Mouse (Mus musculus): ENCODE measurements around the gene Zfp961. TPM values are rescaled to one million over a fixed set of nuclear protein-coding genes. Genes with fewer than 3 reads are reported as not detected.
A peak's percentile ranks its signal among the peaks of the same experiment; 100 is the strongest.
"Not testable (repeated sequence)": the region's sequence is repeated elsewhere in the genome, so short reads cannot be mapped to it uniquely, and the experiment has no call there.

Gene Zfp961
- polyA plus RNA-seq, 2 experiments = 8.4 to 9.2 TPM

- peaks cover 8 to 13% of the 10 kb centered on the region in 2 experiments for H3K4me1 ChIP-seq (replicated peaks; ENCODE audit: control insufficient read depth in 2 of 2, insufficient read depth in 2 of 2, low read length in 1 of 2)
- DNase-seq (ENCODE audit: low read depth in 3 of 3, low spot score in 3 of 3) (no peak), ATAC-seq (ENCODE audit: insufficient read depth) (no peak)
- H3K9me3 ChIP-seq (ENCODE audit: control insufficient read depth, low read length) = no peaks in the 10 kb centered on the region
- 69% methylated on average over 5 of the region's 5 CpGs for WGBS (ENCODE audit: insufficient replicate concordance)
- H3K4me3 ChIP-seq (ENCODE audit: insufficient read depth in 1 of 2, low read depth in 2 of 2, low read length in 2 of 2) = no peak overlapping the region
- TF ChIP-seq CTCF (IDR thresholded peaks at IDR 0.05; ENCODE audit: low read depth) (no peak), EP300 (IDR thresholded peaks at IDR 0.05; ENCODE audit: low read depth) (no peak)
- no peak overlapping the region for H3K4me2 ChIP-seq (ENCODE audit: low read depth)
- H3K27ac ChIP-seq = no peak overlapping the region
- H3K27me3 ChIP-seq (ENCODE audit: control insufficient read depth, insufficient read depth, low read length) = no peaks in the 10 kb centered on the region
- H3K9ac ChIP-seq (replicated peaks) = no peak overlapping the region
- no peaks in the 10 kb centered on the region for H3K36me3 ChIP-seq (replicated peaks; ENCODE audit: control insufficient read depth, insufficient read depth, low read depth)
Observed at GRCm38 (mm10) chr8:71948624-71949023, 2.2 kb upstream of the Zfp961 start.

GRCm38 (mm10) chr8:71951436-71952161 is 761 bp downstream of the Zfp961 start:
- WGBS (ENCODE audit: insufficient replicate concordance) = 18% methylated on average over 13 of the region's 14 CpGs
- ATAC-seq (ENCODE audit: insufficient read depth) (no peak), DNase-seq (ENCODE audit: low read depth in 3 of 3, low spot score in 3 of 3) (no peak)
- H3K36me3 ChIP-seq (replicated peaks; ENCODE audit: control insufficient read depth, insufficient read depth, low read depth) = no peaks in the 10 kb centered on the region
- H3K27ac ChIP-seq = no peak overlapping the region
- H3K4me3 ChIP-seq (ENCODE audit: insufficient read depth in 1 of 2, low read depth in 2 of 2, low read length in 2 of 2) = peak overlapping the region; percentile 80 to 82
- H3K4me1 ChIP-seq (replicated peaks; ENCODE audit: control insufficient read depth in 2 of 2, insufficient read depth in 2 of 2, low read length in 1 of 2) = peaks cover 8 to 13% of the 10 kb centered on the region in 2 experiments
- H3K9ac ChIP-seq (replicated peaks) = peak overlapping the region; percentile 75
- H3K4me2 ChIP-seq (ENCODE audit: low read depth) = peak overlapping the region; percentile 82
- no peaks in the 10 kb centered on the region for H3K9me3 ChIP-seq (ENCODE audit: control insufficient read depth, low read length)
- no peaks in the 10 kb centered on the region for H3K27me3 ChIP-seq (ENCODE audit: control insufficient read depth, insufficient read depth, low read length)
- TF ChIP-seq EP300 (IDR thresholded peaks at IDR 0.05; ENCODE audit: low read depth) (no peak), CTCF (IDR thresholded peaks at IDR 0.05; ENCODE audit: low read depth) (no peak)

GRCm38 (mm10) chr8:71952489-71952888 is 1.7 kb downstream of the Zfp961 start:
- Histone ChIP-seq H3K27ac (no peak overlapping the region), H3K9ac (replicated peaks) (no peak overlapping the region), H3K9me3 (ENCODE audit: control insufficient read depth, low read length) (no peaks in the 10 kb centered on the region), H3K4me2 (ENCODE audit: low read depth) (peak overlapping the region; percentile 82; the same call in 1 of the 2 replicates), H3K4me1 (replicated peaks; ENCODE audit: control insufficient read depth in 2 of 2, insufficient read depth in 2 of 2, low read length in 1 of 2) (peaks cover 8 to 13% of the 10 kb centered on the region in 2 experiments), H3K4me3 (ENCODE audit: insufficient read depth in 1 of 2, low read depth in 2 of 2, low read length in 2 of 2) (no peak overlapping the region), H3K36me3 (replicated peaks; ENCODE audit: control insufficient read depth, insufficient read depth, low read depth) (no peaks in the 10 kb centered on the region), H3K27me3 (ENCODE audit: control insufficient read depth, insufficient read depth, low read length) (no peaks in the 10 kb centered on the region)
- WGBS (ENCODE audit: insufficient replicate concordance) = 68% methylated on average over 1 of the region's 1 CpGs
- ATAC-seq (ENCODE audit: insufficient read depth) (no peak), DNase-seq (ENCODE audit: low read depth in 3 of 3, low spot score in 3 of 3) (no peak)
- TF ChIP-seq EP300 (IDR thresholded peaks at IDR 0.05; ENCODE audit: low read depth) (no peak), CTCF (IDR thresholded peaks at IDR 0.05; ENCODE audit: low read depth) (no peak)

- peaks cover 8 to 13% of the 10 kb centered on the region in 2 experiments for H3K4me1 ChIP-seq (replicated peaks; ENCODE audit: control insufficient read depth in 2 of 2, insufficient read depth in 2 of 2, low read length in 1 of 2)
- not testable (repeated sequence) for H3K27ac ChIP-seq; H3K4me2 ChIP-seq (ENCODE audit: low read depth); H3K27me3 ChIP-seq (ENCODE audit: control insufficient read depth, insufficient read depth, low read length); H3K36me3 ChIP-seq (replicated peaks; ENCODE audit: control insufficient read depth, insufficient read depth, low read depth); ATAC-seq (ENCODE audit: insufficient read depth); H3K4me3 ChIP-seq (ENCODE audit: insufficient read depth in 1 of 2, low read depth in 2 of 2, low read length in 2 of 2); H3K9me3 ChIP-seq (ENCODE audit: control insufficient read depth, low read length); DNase-seq (ENCODE audit: low read depth in 3 of 3, low spot score in 3 of 3); H3K9ac ChIP-seq (replicated peaks)
- 89% methylated on average over 16 of the region's 16 CpGs for WGBS (ENCODE audit: insufficient replicate concordance)
Observed at GRCm38 (mm10) chr8:71952961-71953700, 2.3 kb downstream of the Zfp961 start.

DNA sequence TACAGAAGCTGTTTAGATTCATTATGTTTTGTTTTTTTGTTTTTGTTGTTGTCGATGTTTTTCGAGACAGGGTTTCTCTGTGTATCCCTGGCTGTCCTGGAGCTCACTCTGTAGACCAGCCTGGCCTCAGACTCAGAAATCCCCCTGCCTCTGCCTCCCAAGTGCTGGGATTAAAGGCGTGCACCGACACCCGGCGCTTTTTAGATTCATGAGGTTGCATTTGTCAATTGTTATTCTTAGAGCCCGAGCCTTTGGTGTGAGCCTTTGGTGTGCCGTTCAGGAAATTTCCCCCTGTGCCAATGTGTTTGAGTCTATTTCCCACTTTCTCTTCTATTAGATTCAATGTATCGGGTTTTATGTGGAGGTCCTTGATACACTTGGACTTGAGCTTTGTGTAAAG is 3.8 kb downstream of the Zfp961 start:
- 85% methylated on average over 9 of the region's 9 CpGs for WGBS (ENCODE audit: insufficient replicate concordance)
- no peak overlapping the region for H3K4me2 ChIP-seq (ENCODE audit: low read depth)
- no peak overlapping the region for H3K9ac ChIP-seq (replicated peaks)
- H3K36me3 ChIP-seq (replicated peaks; ENCODE audit: control insufficient read depth, insufficient read depth, low read depth) = no peaks in the 10 kb centered on the region
- H3K9me3 ChIP-seq (ENCODE audit: control insufficient read depth, low read length) = no peaks in the 10 kb centered on the region
- H3K27me3 ChIP-seq (ENCODE audit: control insufficient read depth, insufficient read depth, low read length) = no peaks in the 10 kb centered on the region
- no peak for ATAC-seq (ENCODE audit: insufficient read depth)
- peaks cover 8 to 13% of the 10 kb centered on the region in 2 experiments for H3K4me1 ChIP-seq (replicated peaks; ENCODE audit: control insufficient read depth in 2 of 2, insufficient read depth in 2 of 2, low read length in 1 of 2)
- no peak overlapping the region for H3K27ac ChIP-seq
- DNase-seq (ENCODE audit: low read depth in 3 of 3, low spot score in 3 of 3) = no peak
- TF ChIP-seq EP300 (IDR thresholded peaks at IDR 0.05; ENCODE audit: low read depth) (no peak), CTCF (IDR thresholded peaks at IDR 0.05; ENCODE audit: low read depth) (no peak)
- H3K4me3 ChIP-seq (ENCODE audit: insufficient read depth in 1 of 2, low read depth in 2 of 2, low read length in 2 of 2) = no peak overlapping the region

Data from liver, embryonic 14.5 days (tissue).